Mouse (Mus musculus) limb, embryonic 13.5 days (tissue): ENCODE results near the gene Depdc5. TPM values are rescaled to one million over a fixed set of nuclear protein-coding genes. Genes with fewer than 3 reads are reported as not detected.
"Not testable (repeated sequence)": the region's sequence is repeated elsewhere in the genome, so short reads cannot be mapped to it uniquely, and the experiment has no call there.

ENCODE experiments used
- ATAC-seq: fragments of 200-750 bp; cut with Nextera tagmentation; 2 replicates; pipeline ENCODE4 v1.8.0; 2017; ENCODE audit warnings: low read depth, moderate number of reproducible peaks, moderate TSS enrichment; ENCODE audit not compliant: low FRiP score
- H3K27ac ChIP-seq: fragments of 300-500 bp; sonication (generic); 2 replicates; pipeline ENCODE4 v1.5.1; 2015; ENCODE audit warnings: inconsistent platforms, mild to moderate bottlenecking, moderate library complexity
- H3K27me3 ChIP-seq: fragments of 300-500 bp; sonication (generic); 2 replicates; pipeline ENCODE4 v1.6.1; 2015; ENCODE audit warnings: mild to moderate bottlenecking, inconsistent platforms
- H3K36me3 ChIP-seq: fragments of 300-500 bp; sonication (generic); 2 replicates; pipeline ENCODE4 v1.6.1; 2015; ENCODE audit warnings: inconsistent platforms, mild to moderate bottlenecking, moderate library complexity
- H3K4me1 ChIP-seq: fragments of 300-500 bp; sonication (generic); 2 replicates; pipeline ENCODE4 v1.6.1; 2015; ENCODE audit warnings: inconsistent platforms
- H3K4me2 ChIP-seq: fragments of 300-500 bp; sonication (generic); replicated peaks from 2 replicates; pipeline ENCODE4 v1.6.1; 2015; ENCODE audit warnings: inconsistent platforms, mild to moderate bottlenecking, moderate library complexity
- H3K4me3 ChIP-seq: fragments of 300-500 bp; sonication (generic); 2 replicates; pipeline ENCODE4 v1.5.1; 2015; ENCODE audit warnings: moderate library complexity, mild to moderate bottlenecking, inconsistent platforms
- H3K9ac ChIP-seq: fragments of 300-500 bp; sonication (generic); 2 replicates; pipeline ENCODE4 v1.6.1; 2015; ENCODE audit warnings: mild to moderate bottlenecking, inconsistent platforms
- H3K9me3 ChIP-seq: fragments of 300-500 bp; sonication (generic); 2 replicates; pipeline ENCODE4 v1.6.1; 2016; ENCODE audit warnings: inconsistent platforms
- WGBS: fragments of 180-500 bp; shearing (Covaris S2); methylation state at CpG from one replicate; pipeline ENCODE4 v1.1.7; 2015; 5-methylcytosine and 5-hydroxymethylcytosine counted together
- polyA plus RNA-seq: library from polyadenylated mRNA; unstranded; fragments of >200 nt; fragmentation: Nextera tagmentation; extraction: Ambion mirVana; gene quantifications from 2 replicates; pipeline ENCODE4 v1.2.1, GENCODE M21; 2015

Depdc5 gene
- polyA plus RNA-seq, 1 experiment from 2014 or later, result 23.4 TPM

GRCm38 (mm10) chr5:32853731-32854507 is 9.6 kb upstream of the Depdc5 start, which contains the start of gene Prr14l:
Gene Prr14l (minus strand): TSS chr5:32854256.
- peak; percentile 96 for ATAC-seq
- Histone ChIP-seq H3K27me3 (no peaks in the 10 kb centered on the region), H3K36me3 (peaks cover 19% of the 10 kb centered on the region), H3K4me3 (peak within 1 kb of the TSS; percentile 98), H3K4me2 (peak within 1 kb of the TSS; percentile 83), H3K9ac (peak within 1 kb of the TSS; percentile 98), H3K27ac (peak within 1 kb of the TSS; percentile 79), H3K4me1 (peaks cover 30% of the 10 kb centered on the region), H3K9me3 (no peaks in the 10 kb centered on the region)
- WGBS, result under 1% methylated on average over 49 of the region's 51 CpGs

DNA sequence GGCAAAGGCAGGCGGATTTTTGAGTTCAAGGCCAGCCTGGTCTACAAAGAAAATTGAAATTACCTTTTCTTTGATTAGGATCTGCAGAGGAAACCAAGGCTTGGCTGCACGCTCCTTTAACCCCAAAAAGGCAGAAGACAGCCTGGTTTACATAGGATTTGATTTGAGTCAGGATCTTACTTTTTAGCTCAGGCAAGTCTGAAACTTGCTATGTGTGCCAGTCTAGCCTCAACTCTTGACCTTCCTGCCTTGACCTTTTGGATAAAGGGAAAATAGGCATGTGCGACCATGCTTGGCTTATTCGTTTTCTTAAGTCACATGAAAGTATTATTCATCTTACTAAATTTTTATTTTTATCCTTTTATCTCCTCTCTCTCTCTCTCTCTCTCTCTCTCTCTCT is 8.7 kb upstream of the Depdc5 start:
- no peak overlapping the region; the same call in 1 of the 2 replicates for H3K27ac ChIP-seq
- peaks cover 17% of the 10 kb centered on the region for H3K36me3 ChIP-seq
- peaks cover 30% of the 10 kb centered on the region for H3K4me1 ChIP-seq
- ATAC-seq, result no peak
- H3K4me3 ChIP-seq, result no peak overlapping the region
- 83% methylated on average over 4 of the region's 4 CpGs for WGBS
- H3K9me3 ChIP-seq, result no peaks in the 10 kb centered on the region
- no peak overlapping the region for H3K9ac ChIP-seq
- peak overlapping the region; percentile 83; the same call in 1 of the 2 replicates for H3K4me2 ChIP-seq
- no peaks in the 10 kb centered on the region for H3K27me3 ChIP-seq

DNA sequence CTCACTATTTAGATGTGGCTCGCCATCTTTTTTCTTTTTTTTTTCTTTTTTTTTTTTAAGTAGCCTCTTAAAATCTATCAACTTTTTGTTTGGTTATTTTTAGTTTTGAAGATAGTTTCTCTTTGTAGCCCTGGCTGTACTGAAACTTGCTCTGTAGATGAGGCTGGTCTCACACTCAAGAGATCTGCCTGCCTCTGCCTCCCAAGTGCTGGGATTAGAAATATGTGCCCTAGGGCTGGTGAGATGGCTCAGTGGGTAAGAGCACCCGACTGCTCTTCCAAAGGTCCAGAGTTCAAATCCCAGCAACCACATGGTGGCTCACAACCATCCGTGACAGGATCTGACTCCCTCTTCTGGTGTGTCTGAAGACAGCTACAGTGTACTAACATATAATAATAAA is 8.2 kb upstream of the Depdc5 start:
- Histone ChIP-seq H3K4me1 (peaks cover 30% of the 10 kb centered on the region), H3K36me3 (peaks cover 15% of the 10 kb centered on the region)
- not testable (repeated sequence) for H3K4me2 ChIP-seq, ATAC-seq, H3K9me3 ChIP-seq, H3K9ac ChIP-seq, H3K27me3 ChIP-seq, H3K4me3 ChIP-seq, H3K27ac ChIP-seq
- WGBS, result 95% methylated on average over 3 of the region's 3 CpGs

- Histone ChIP-seq H3K9ac (peak overlapping the region; percentile 50), H3K9me3 (no peaks in the 10 kb centered on the region), H3K4me3 (peak overlapping the region; percentile 45), H3K4me1 (peaks cover 12% of the 10 kb centered on the region; the same call in 1 of the 2 replicates), H3K4me2 (peak overlapping the region; percentile 62), H3K27me3 (no peaks in the 10 kb centered on the region), H3K27ac (peak overlapping the region; percentile 63; the same call in 1 of the 2 replicates), H3K36me3 (no peaks in the 10 kb centered on the region)
- 2% methylated on average over 6 of the region's 6 CpGs for WGBS
- ATAC-seq, result peak; percentile 21; the same call in 1 of the 2 replicates
These were observed 5.7 kb upstream of the Depdc5 start for GRCm38 (mm10) chr5:32857781-32858220.

DNA sequence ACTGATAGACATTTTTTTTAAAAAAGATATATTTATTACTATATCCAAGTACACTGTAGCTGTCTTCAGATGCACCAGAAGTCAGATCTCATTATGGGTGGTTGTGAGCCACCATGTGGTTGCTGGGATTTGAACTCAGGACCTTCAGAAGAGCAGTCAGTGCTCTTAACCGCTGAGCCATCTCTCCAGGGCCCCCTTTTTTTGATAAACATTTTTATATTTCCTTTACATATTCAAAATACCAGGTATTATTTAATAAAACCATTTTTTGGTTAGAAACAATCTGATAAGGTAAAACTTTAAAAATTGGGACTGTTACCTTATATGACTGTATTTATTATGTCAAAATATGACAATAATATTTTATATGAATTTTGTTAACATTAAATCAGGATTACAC is 2.4 kb upstream of the Depdc5 start:
- H3K4me2 ChIP-seq, result no peak overlapping the region
- H3K27ac ChIP-seq, result no peak overlapping the region
- H3K9me3 ChIP-seq, result no peaks in the 10 kb centered on the region
- WGBS, result 92% methylated on average over 1 of the region's 1 CpGs
- ATAC-seq, result no peak
- no peaks in the 10 kb centered on the region for H3K27me3 ChIP-seq
- H3K9ac ChIP-seq, result no peak overlapping the region
- peaks cover 11% of the 10 kb centered on the region for H3K4me1 ChIP-seq
- H3K36me3 ChIP-seq, result peaks cover 2% of the 10 kb centered on the region; the same call in 1 of the 2 replicates
- H3K4me3 ChIP-seq, result no peak overlapping the region

- no peak for ATAC-seq
- WGBS, result 61% methylated on average over 6 of the region's 6 CpGs
- no peaks in the 10 kb centered on the region for H3K27me3 ChIP-seq
- H3K9ac ChIP-seq, result no peak overlapping the region
- peaks cover 11% of the 10 kb centered on the region for H3K36me3 ChIP-seq
- H3K9me3 ChIP-seq, result no peaks in the 10 kb centered on the region
- H3K4me1 ChIP-seq, result peaks cover 9% of the 10 kb centered on the region
- H3K4me2 ChIP-seq, result peak overlapping the region; percentile 71
- H3K27ac ChIP-seq, result peak overlapping the region; percentile 72
- H3K4me3 ChIP-seq, result peak overlapping the region; percentile 69
These were observed 900 bp upstream of the Depdc5 start for GRCm38 (mm10) chr5:32862469-32863132.

GRCm38 (mm10) chr5:32869389-32870024 is 6.0 kb downstream of the Depdc5 start:
- ATAC-seq, result no peak
- WGBS, result 89% methylated on average over 5 of the region's 5 CpGs
- Histone ChIP-seq H3K27ac (no peak overlapping the region), H3K4me3 (no peak overlapping the region), H3K4me2 (no peak overlapping the region), H3K9me3 (no peaks in the 10 kb centered on the region), H3K36me3 (peaks cover 60% of the 10 kb centered on the region), H3K9ac (no peak overlapping the region), H3K4me1 (peaks cover 4% of the 10 kb centered on the region), H3K27me3 (no peaks in the 10 kb centered on the region)

DNA sequence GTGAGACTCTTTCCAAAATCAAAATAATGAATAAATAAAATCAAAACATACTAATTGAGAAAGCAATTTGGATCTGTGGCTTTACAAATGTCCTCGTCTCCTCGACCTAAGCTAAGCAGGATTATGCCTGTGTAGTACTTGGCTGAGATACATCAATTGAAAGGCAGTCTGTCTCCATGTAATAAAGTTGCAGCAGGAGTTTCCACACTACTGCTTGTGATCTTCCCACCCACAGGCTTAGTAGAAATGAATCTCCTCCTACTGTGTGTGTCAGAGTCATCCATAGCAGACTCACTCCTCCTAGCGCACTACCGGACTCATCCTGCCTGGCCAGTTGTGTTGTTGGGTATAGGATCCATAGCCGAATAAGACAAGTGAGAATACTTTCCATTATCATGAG is 8.8 kb downstream of the Depdc5 start:
- H3K4me1 ChIP-seq, result no peaks in the 10 kb centered on the region
- H3K4me2 ChIP-seq, result no peak overlapping the region
- no peaks in the 10 kb centered on the region for H3K27me3 ChIP-seq
- no peak overlapping the region for H3K4me3 ChIP-seq
- H3K36me3 ChIP-seq, result peaks cover 76% of the 10 kb centered on the region
- H3K9me3 ChIP-seq, result no peaks in the 10 kb centered on the region
- 94% methylated on average over 5 of the region's 5 CpGs for WGBS
- no peak for ATAC-seq
- H3K27ac ChIP-seq, result no peak overlapping the region
- no peak overlapping the region for H3K9ac ChIP-seq

DNA sequence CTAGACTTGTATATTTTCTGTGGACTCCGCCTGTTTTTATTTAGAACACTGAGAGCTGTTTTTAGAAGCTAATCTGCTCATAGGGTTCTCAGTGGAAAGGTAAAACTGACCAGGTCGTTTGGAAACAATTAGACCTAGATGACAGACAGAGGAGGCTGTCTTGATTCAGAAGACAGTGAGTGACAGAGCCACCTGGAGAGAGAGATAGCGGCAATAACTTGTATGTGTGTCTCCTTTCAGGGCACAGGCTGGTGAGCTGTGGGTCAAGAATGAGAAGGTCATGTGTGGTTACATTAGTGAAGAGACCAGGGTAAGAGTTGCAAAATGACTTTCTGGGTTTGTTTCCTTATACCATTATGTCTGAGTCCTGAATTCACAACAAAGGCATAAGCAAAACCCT is 23.2 kb downstream of the Depdc5 start:
- H3K4me3 ChIP-seq, result no peak overlapping the region
- H3K27me3 ChIP-seq, result no peaks in the 10 kb centered on the region
- 75% methylated on average over 3 of the region's 3 CpGs for whole genome bisulfite sequencing
- H3K4me1 ChIP-seq, result no peaks in the 10 kb centered on the region
- H3K4me2 ChIP-seq, result no peak overlapping the region
- no peak for ATAC-seq
- no peak overlapping the region for H3K27ac ChIP-seq
- H3K9me3 ChIP-seq, result no peaks in the 10 kb centered on the region
- H3K36me3 ChIP-seq, result peaks cover 71% of the 10 kb centered on the region
- no peak overlapping the region for H3K9ac ChIP-seq

DNA sequence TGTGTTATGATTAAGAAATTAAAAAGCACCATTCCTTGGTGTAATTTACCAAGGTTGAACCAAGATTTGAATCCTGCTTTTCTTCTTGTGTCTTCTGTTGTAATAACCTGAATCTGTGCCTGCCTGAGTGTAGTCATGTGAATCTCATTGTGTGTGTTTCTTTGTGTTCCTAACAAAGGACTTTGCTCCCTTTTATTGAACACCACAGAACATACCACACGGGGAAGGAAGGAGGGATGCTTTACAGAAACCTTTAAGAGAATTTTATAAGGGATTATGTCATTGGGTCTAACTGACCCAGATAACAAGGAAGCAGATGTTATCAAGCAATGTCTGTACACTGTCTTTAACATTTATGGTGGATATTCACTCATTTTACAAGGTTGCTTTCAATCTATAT is 44.0 kb downstream of the Depdc5 start:
- H3K9ac ChIP-seq, result no peak overlapping the region
- H3K27me3 ChIP-seq, result no peaks in the 10 kb centered on the region
- H3K36me3 ChIP-seq, result peaks cover 60% of the 10 kb centered on the region
- H3K27ac ChIP-seq, result no peak overlapping the region
- WGBS, result 61% methylated on average over 1 of the region's 1 CpGs
- no peaks in the 10 kb centered on the region for H3K4me1 ChIP-seq
- H3K4me2 ChIP-seq, result no peak overlapping the region
- no peak for ATAC-seq
- no peaks in the 10 kb centered on the region for H3K9me3 ChIP-seq
- H3K4me3 ChIP-seq, result no peak overlapping the region

GRCm38 (mm10) chr5:32914071-32914470 is 50.6 kb downstream of the Depdc5 start:
- Histone ChIP-seq H3K4me2 (no peak overlapping the region), H3K27ac (no peak overlapping the region), H3K4me1 (no peaks in the 10 kb centered on the region), H3K9me3 (no peaks in the 10 kb centered on the region), H3K4me3 (no peak overlapping the region), H3K9ac (no peak overlapping the region), H3K36me3 (peaks cover 64% of the 10 kb centered on the region), H3K27me3 (no peaks in the 10 kb centered on the region)
- WGBS, result 77% methylated on average over 3 of the region's 3 CpGs
- ATAC-seq, result no peak

DNA sequence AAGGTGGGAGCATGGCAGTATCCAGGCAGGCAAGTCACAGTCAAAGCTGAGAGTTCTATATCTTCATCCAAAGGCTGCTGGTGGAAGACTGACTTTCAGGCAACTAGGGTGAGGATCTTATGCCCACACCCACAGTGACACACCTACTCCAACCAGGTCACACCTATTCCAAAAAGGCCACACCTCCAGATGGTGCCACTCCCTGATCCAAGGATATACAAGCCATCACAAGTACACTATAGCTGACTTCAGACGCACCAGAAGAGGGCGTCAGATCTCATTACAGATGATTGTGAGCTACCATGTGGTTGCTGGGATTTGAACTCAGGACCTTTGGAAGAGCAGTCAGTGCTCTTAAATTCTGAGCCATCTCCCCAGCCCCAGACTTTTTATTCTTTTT is 55.8 kb downstream of the Depdc5 start:
- H3K4me2 ChIP-seq, H3K27ac ChIP-seq, H3K9ac ChIP-seq, H3K4me1 ChIP-seq, ATAC-seq, H3K9me3 ChIP-seq, H3K27me3 ChIP-seq, H3K4me3 ChIP-seq: not testable (repeated sequence)
- peaks cover 74% of the 10 kb centered on the region for H3K36me3 ChIP-seq
- WGBS, result 99% methylated on average over 2 of the region's 2 CpGs
